Mouse (Mus musculus) ES-Bruce4 (cell line): ENCODE results near the gene Nynrin. TPM values are rescaled to one million over a fixed set of nuclear protein-coding genes. Genes with fewer than 3 reads are reported as not detected.

Source experiments
- H3K27ac ChIP-seq: 2 replicates; pipeline ENCODE4 v1.5.1; 2012; ENCODE audit warnings: low read length, inconsistent platforms; ENCODE audit not compliant: insufficient read depth
- H3K27me3 ChIP-seq: 2 replicates; pipeline ENCODE4 v1.6.1; 2012; ENCODE audit warnings: mild to moderate bottlenecking, low read length, inconsistent platforms; ENCODE audit not compliant: control insufficient read depth, poor library complexity, insufficient read depth, severe bottlenecking
- H3K36me3 ChIP-seq: 2 replicates; pipeline ENCODE4 v1.6.1; 2012; ENCODE audit warnings: inconsistent platforms, mild to moderate bottlenecking, low read length, moderate library complexity; ENCODE audit not compliant: control insufficient read depth, poor library complexity, insufficient read depth, severe bottlenecking
- H3K4me1 ChIP-seq: one replicate; pipeline ENCODE4 v1.8.1; 2011; ENCODE audit warnings: low read length; ENCODE audit not compliant: control insufficient read depth, insufficient read depth
- H3K4me3 ChIP-seq: 2 replicates; pipeline ENCODE4 v1.5.1; 2011; ENCODE audit warnings: low read depth, mild to moderate bottlenecking, low read length
- H3K9ac ChIP-seq: 2 replicates; pipeline ENCODE4 v1.6.1; 2012; ENCODE audit warnings: low read depth, mild to moderate bottlenecking, inconsistent platforms; ENCODE audit not compliant: poor library complexity, severe bottlenecking
- H3K9me3 ChIP-seq: replicated peaks from 2 replicates; pipeline ENCODE4 v1.6.1; 2012; ENCODE audit warnings: mild to moderate bottlenecking, low read length, inconsistent platforms; ENCODE audit not compliant: control insufficient read depth, poor library complexity, insufficient read depth, severe bottlenecking
- CTCF ChIP-seq: IDR thresholded peaks from one replicate; pipeline ENCODE4 v1.8.1; 2011; ENCODE audit warnings: low read depth, low read length
- EP300 ChIP-seq: IDR thresholded peaks from 2 replicates; pipeline ENCODE4 v1.6.1; 2011; ENCODE audit warnings: low read depth, low read length; ENCODE audit not compliant: insufficient read depth
- POLR2A ChIP-seq: IDR thresholded peaks from one replicate; pipeline ENCODE4 v1.8.1; 2011; ENCODE audit warnings: low read length; ENCODE audit not compliant: insufficient read depth
- polyA plus RNA-seq: library from polyadenylated mRNA; stranded (reverse); fragments of >200 nt; gene quantifications from 2 replicates; pipeline ENCODE4 v1.2.4, GENCODE M21; 2011; ENCODE audit warnings: low read depth; ENCODE audit not compliant: missing spikeins, insufficient read depth, insufficient read length

The Nynrin gene
- polyA plus RNA-seq = 21.5 and 24.6 TPM in 2 replicates

DNA sequence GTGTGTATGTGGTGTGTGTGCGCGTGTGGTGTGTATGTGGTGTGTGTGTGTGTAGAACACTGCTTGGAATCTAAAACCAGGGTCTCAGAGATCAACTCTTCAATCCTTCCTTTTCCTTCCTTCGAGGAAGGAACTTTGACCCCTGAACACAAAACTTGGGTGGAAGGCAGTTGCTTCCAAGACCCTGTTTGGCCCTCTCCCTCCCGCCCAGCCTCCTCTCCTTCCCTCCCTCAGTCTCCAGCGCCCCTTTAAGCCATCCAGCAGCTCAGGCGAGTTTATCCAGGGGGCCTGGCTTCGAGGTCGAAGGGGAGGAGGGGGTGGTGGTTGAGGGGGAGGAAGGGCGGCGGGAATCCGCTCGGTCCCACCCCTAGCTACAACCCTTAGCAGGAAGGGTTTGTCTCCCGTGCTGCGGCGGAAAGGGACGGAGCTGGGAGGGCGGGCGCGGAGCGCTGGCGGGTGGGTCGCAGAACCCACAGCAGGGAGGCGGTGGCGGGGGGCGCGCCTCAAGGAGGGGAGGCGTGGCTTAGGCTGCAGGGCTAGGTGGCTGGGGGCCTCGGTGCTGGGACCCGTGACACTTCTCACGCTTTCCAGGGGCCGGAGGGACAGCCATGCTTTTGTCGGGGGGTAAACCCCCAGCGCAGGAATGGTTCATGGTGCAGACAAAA lies at the start of gene Nynrin:
Gene Nynrin, plus strand, starts transcription at position 390 of the 665 bp plus-strand sequence.
- H3K9ac ChIP-seq = peak within 1 kb of the TSS; percentile 43
- no peaks in the 10 kb centered on the region for H3K27me3 ChIP-seq
- H3K9me3 ChIP-seq = no peaks in the 10 kb centered on the region
- H3K36me3 ChIP-seq = peaks cover 4% of the 10 kb centered on the region; the same call in 1 of the 2 replicates
- peaks cover 2% of the 10 kb centered on the region for H3K4me1 ChIP-seq
- H3K4me3 ChIP-seq = peak within 1 kb of the TSS; percentile 67
- TF ChIP-seq CTCF (no peak), POLR2A (no peak), EP300 (peak; percentile 11; the same call in 1 of the 2 replicates)
- H3K27ac ChIP-seq = peak within 1 kb of the TSS; percentile 86

DNA sequence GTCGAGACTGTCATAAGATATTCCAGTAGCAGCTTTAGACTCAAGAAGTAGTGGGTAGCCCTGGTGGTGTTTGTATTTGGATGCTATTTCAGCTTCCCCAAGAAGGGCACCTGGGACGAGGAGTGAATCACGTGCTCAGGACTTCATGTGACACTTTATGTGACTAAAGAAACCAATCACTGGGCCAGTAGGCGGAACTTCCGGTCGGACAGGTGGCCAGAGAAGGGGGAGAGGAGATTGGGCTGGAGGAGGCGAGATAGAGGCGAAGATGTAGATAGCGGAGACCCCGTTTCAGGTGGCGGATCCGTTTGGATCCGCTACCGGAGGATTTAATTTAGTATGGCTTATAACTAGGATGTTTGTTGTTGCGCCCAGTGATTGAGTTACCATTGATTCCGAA lies 38.9 kb upstream of the Nynrin start:
- Histone ChIP-seq H3K27ac (no peak overlapping the region), H3K9ac (peak overlapping the region; percentile 52), H3K27me3 (no peaks in the 10 kb centered on the region), H3K9me3 (peaks cover 16% of the 10 kb centered on the region), H3K36me3 (no peaks in the 10 kb centered on the region), H3K4me1 (no peaks in the 10 kb centered on the region), H3K4me3 (peak overlapping the region; percentile 61)
- TF ChIP-seq CTCF (no peak), EP300 (no peak), POLR2A (peak; percentile 18)

- Histone ChIP-seq H3K27ac (no peak overlapping the region), H3K36me3 (no peaks in the 10 kb centered on the region), H3K9me3 (peaks cover 16% of the 10 kb centered on the region), H3K27me3 (no peaks in the 10 kb centered on the region), H3K4me1 (no peaks in the 10 kb centered on the region), H3K9ac (peak overlapping the region; percentile 52), H3K4me3 (peak overlapping the region; percentile 61)
- TF ChIP-seq EP300 = no peak
- no peak for TF ChIP-seq POLR2A
- TF ChIP-seq CTCF = no peak
Measured at GRCm38 (mm10) chr14:55815310-55815751, 38.5 kb upstream of the Nynrin start.

GRCm38 (mm10) chr14:55819845-55820405 lies 33.9 kb upstream of the Nynrin start:
- no peak for TF ChIP-seq EP300
- no peak for TF ChIP-seq CTCF
- no peak for TF ChIP-seq POLR2A
- Histone ChIP-seq H3K4me3 (no peak overlapping the region), H3K36me3 (no peaks in the 10 kb centered on the region), H3K27me3 (no peaks in the 10 kb centered on the region), H3K9ac (no peak overlapping the region), H3K27ac (no peak overlapping the region), H3K4me1 (no peaks in the 10 kb centered on the region), H3K9me3 (no peaks in the 10 kb centered on the region)

DNA sequence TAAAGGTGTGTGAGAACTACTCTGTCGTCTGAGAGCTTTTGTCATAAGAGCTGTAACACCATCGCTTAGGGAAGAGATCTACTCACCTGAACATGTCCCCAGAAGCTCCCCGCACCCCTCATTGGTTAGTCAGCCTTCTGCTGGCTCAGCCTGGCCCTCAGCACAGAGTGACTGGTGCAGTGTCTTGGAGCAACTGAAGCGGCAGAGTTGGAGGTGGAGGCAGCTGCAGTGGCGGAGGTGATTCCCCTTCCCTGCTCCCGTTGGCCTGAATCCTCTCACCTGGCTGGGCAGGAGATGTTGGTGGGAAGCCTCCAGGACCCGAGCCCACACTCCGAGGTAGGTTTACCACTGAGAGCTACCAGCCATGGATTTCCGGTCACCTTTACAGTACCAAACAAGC lies 33.2 kb upstream of the Nynrin start:
- Histone ChIP-seq H3K36me3 (no peaks in the 10 kb centered on the region), H3K27ac (no peak overlapping the region), H3K4me1 (no peaks in the 10 kb centered on the region), H3K4me3 (no peak overlapping the region), H3K27me3 (no peaks in the 10 kb centered on the region), H3K9me3 (no peaks in the 10 kb centered on the region), H3K9ac (no peak overlapping the region)
- no peak for TF ChIP-seq CTCF
- TF ChIP-seq EP300 = no peak
- TF ChIP-seq POLR2A = no peak

GRCm38 (mm10) chr14:55822435-55822990 lies 31.3 kb upstream of the Nynrin start:
- H3K27ac ChIP-seq = peak overlapping the region; percentile 82

More at GRCm38 (mm10) chr14:55822435-55822990, 31.3 kb upstream of the Nynrin start:
- no peaks in the 10 kb centered on the region for H3K4me1 ChIP-seq
- H3K9ac ChIP-seq = peak overlapping the region; percentile 97
- peak overlapping the region; percentile 59 for H3K4me3 ChIP-seq
- no peaks in the 10 kb centered on the region for H3K27me3 ChIP-seq
- peaks cover 2% of the 10 kb centered on the region; the same call in 1 of the 2 replicates for H3K36me3 ChIP-seq
- peak; percentile 100 for TF ChIP-seq CTCF
- TF ChIP-seq POLR2A = no peak
- TF ChIP-seq EP300 = peak; percentile 78
- H3K9me3 ChIP-seq = no peaks in the 10 kb centered on the region
